Mouse (Mus musculus) MEL (cell line): ENCODE data around the gene Pcgf6. TPM values are rescaled to one million over a fixed set of nuclear protein-coding genes. Genes with fewer than 3 reads are reported as not detected.

Experiments
- DNase-seq: peaks from one replicate; pipeline ENCODE4 v3.0.0; 2011; ENCODE audit warnings: low read depth, low spot score
- H3K27ac ChIP-seq: 2 replicates; pipeline ENCODE4 v1.5.1; 2012; ENCODE audit warnings: low read depth, mild to moderate bottlenecking, control low read depth, low read length, moderate library complexity; ENCODE audit not compliant: control insufficient read depth
- H3K27me3 ChIP-seq, 2 experiments: fragments of 150-350 bp in 1 of 2; sonication (generic) in 1 of 2; 2 replicates each; pipeline ENCODE4 v1.6.1; 2012; ENCODE audit warnings: low read length in 2 of 2, mild to moderate bottlenecking in 2 of 2, improper control_type of control experiment in 1 of 2, moderate library complexity in 1 of 2; ENCODE audit not compliant: insufficient read depth in 2 of 2, control insufficient read depth in 1 of 2
- H3K36me3 ChIP-seq, 2 experiments: 2 replicates each; pipeline ENCODE4 v1.6.1; 2012 to 2014; ENCODE audit warnings: low read length in 2 of 2, improper control_type of control experiment in 1 of 2, inconsistent platforms in 1 of 2, mild to moderate bottlenecking in 1 of 2; ENCODE audit not compliant: insufficient read depth in 2 of 2, control insufficient read depth in 1 of 2
- H3K4me1 ChIP-seq, 2 experiments: fragments of 150-350 bp in 1 of 2; sonication (generic) in 1 of 2; 2 replicates each; pipeline ENCODE4 v1.6.1; 2012; ENCODE audit warnings: low read length in 2 of 2, improper control_type of control experiment in 1 of 2, mild to moderate bottlenecking in 1 of 2; ENCODE audit not compliant: insufficient read depth in 2 of 2, control insufficient read depth in 1 of 2
- H3K4me3 ChIP-seq, 2 experiments: fragments of 150-350 bp in 1 of 2; sonication (generic) in 1 of 2; 2 replicates each; pipeline ENCODE4 v1.5.1; 2012; ENCODE audit warnings: low read depth in 2 of 2, low read length in 2 of 2, mild to moderate bottlenecking in 2 of 2, moderate library complexity in 2 of 2, control low read depth in 1 of 2, improper control_type of control experiment in 1 of 2; ENCODE audit not compliant: control insufficient read depth in 1 of 2, insufficient read depth in 1 of 2
- H3K79me2 ChIP-seq: 2 replicates; pipeline ENCODE4 v1.6.1; 2012; ENCODE audit warnings: mild to moderate bottlenecking, low read length, moderate library complexity; ENCODE audit not compliant: control insufficient read depth, poor library complexity, insufficient read depth
- H3K9ac ChIP-seq: 2 replicates; pipeline ENCODE4 v1.6.1; 2012; ENCODE audit warnings: low read depth, mild to moderate bottlenecking, control low read depth, low read length, moderate library complexity; ENCODE audit not compliant: control insufficient read depth, poor library complexity, severe bottlenecking
- H3K9me3 ChIP-seq: fragments of 150-350 bp; sonication (generic); replicated peaks from 2 replicates; pipeline ENCODE4 v1.6.1; 2012; ENCODE audit warnings: mild to moderate bottlenecking, low read length, improper control_type of control experiment, moderate library complexity; ENCODE audit not compliant: insufficient read depth
- BHLHE40 ChIP-seq: IDR thresholded peaks from 2 replicates; pipeline ENCODE4 v1.6.1; 2012; ENCODE audit warnings: low read depth, mild to moderate bottlenecking, inconsistent platforms, low read length, improper control_type of control experiment, borderline replicate concordance
- CHD1 ChIP-seq: IDR thresholded peaks from 2 replicates; pipeline ENCODE4 v1.6.1; 2012; ENCODE audit warnings: low read depth, mild to moderate bottlenecking, inconsistent platforms, low read length, improper control_type of control experiment
- CHD2 ChIP-seq: IDR thresholded peaks from 2 replicates; pipeline ENCODE4 v1.6.1; 2011; ENCODE audit warnings: low read length, improper control_type of control experiment
- CTCF ChIP-seq, 3 experiments: IDR thresholded peaks in 2 of 3; conservative IDR thresholded peaks in 1 of 3; 2 replicates each; pipeline ENCODE4 v1.5.1; 2011 to 2012; ENCODE audit warnings: low read length in 3 of 3, low read depth in 2 of 3, mild to moderate bottlenecking in 2 of 3, improper control_type of control experiment in 1 of 3, inconsistent platforms in 1 of 3, mixed read lengths in 1 of 3, moderate library complexity in 1 of 3; ENCODE audit not compliant: control insufficient read depth in 1 of 3, insufficient read depth in 1 of 3, poor library complexity in 1 of 3, severe bottlenecking in 1 of 3
- ELF1 ChIP-seq: IDR thresholded peaks from 2 replicates; pipeline ENCODE4 v1.6.1; 2014; ENCODE audit warnings: low read depth, mild to moderate bottlenecking, inconsistent platforms, low read length, improper control_type of control experiment, moderate library complexity
- EP300 ChIP-seq, 2 experiments: IDR thresholded peaks; 2 replicates each; pipeline ENCODE4 v1.6.1; 2011; ENCODE audit warnings: improper control_type of control experiment in 2 of 2, low read length in 2 of 2, low read depth in 1 of 2, mild to moderate bottlenecking in 1 of 2
- GABPA ChIP-seq: IDR thresholded peaks from 2 replicates; pipeline ENCODE4 v1.6.1; 2012; ENCODE audit warnings: low read depth, mild to moderate bottlenecking, inconsistent platforms, low read length, improper control_type of control experiment, moderate library complexity
- JUND ChIP-seq: IDR thresholded peaks from 2 replicates; pipeline ENCODE4 v1.6.1; 2011; ENCODE audit warnings: low read depth, mild to moderate bottlenecking, improper control_type of control experiment, low read length
- KAT2A ChIP-seq: conservative IDR thresholded peaks from 2 replicates; pipeline ENCODE4 v1.6.1; 2012; ENCODE audit warnings: low read depth, low read length, improper control_type of control experiment, inconsistent platforms
- MAX ChIP-seq: IDR thresholded peaks from 2 replicates; pipeline ENCODE4 v1.6.1; 2011; ENCODE audit warnings: low read length, improper control_type of control experiment
- MYC ChIP-seq: IDR thresholded peaks from 2 replicates; pipeline ENCODE4 v1.6.1; 2011; ENCODE audit warnings: low read depth, mild to moderate bottlenecking, low read length, improper control_type of control experiment, moderate library complexity
- NELFE ChIP-seq: IDR thresholded peaks from 2 replicates; pipeline ENCODE4 v1.6.1; 2011; ENCODE audit warnings: low read depth, low read length, improper control_type of control experiment
- NRF1 ChIP-seq: IDR thresholded peaks from 2 replicates; pipeline ENCODE4 v1.6.1; 2014; ENCODE audit warnings: low read depth, mild to moderate bottlenecking, inconsistent platforms, low read length, improper control_type of control experiment, moderate library complexity; ENCODE audit not compliant: poor library complexity, insufficient read depth, severe bottlenecking
- POLR2AphosphoS2 ChIP-seq: IDR thresholded peaks from 2 replicates; pipeline ENCODE4 v1.6.1; 2011; ENCODE audit warnings: low read length, improper control_type of control experiment
- RCOR1 ChIP-seq: IDR thresholded peaks from 2 replicates; pipeline ENCODE4 v1.6.1; 2012; ENCODE audit warnings: low read depth, mild to moderate bottlenecking, inconsistent platforms, low read length, improper control_type of control experiment
- SMC3 ChIP-seq: IDR thresholded peaks from 2 replicates; pipeline ENCODE4 v1.6.1; 2011; ENCODE audit warnings: low read depth, low read length, improper control_type of control experiment
- TCF12 ChIP-seq: IDR thresholded peaks from 2 replicates; pipeline ENCODE4 v1.6.1; 2014; ENCODE audit warnings: low read depth, mild to moderate bottlenecking, inconsistent platforms, low read length, improper control_type of control experiment, moderate library complexity
- ZC3H11A ChIP-seq: IDR thresholded peaks from 2 replicates; pipeline ENCODE4 v1.6.1; 2012; ENCODE audit warnings: low read depth, mild to moderate bottlenecking, inconsistent platforms, low read length, improper control_type of control experiment
- ZNF384 ChIP-seq: IDR thresholded peaks from 2 replicates; pipeline ENCODE4 v1.6.1; 2012; ENCODE audit warnings: low read depth, mild to moderate bottlenecking, inconsistent platforms, low read length, improper control_type of control experiment
- polyA plus RNA-seq, 2 experiments: library from polyadenylated mRNA; stranded (reverse) in 1 of 2; unstranded in 1 of 2; fragments of >175 nt in 1 of 2; fragments of >200 nt in 1 of 2; gene quantifications; 2 replicates each; pipeline versions ENCODE4 v1.2.1 to v1.2.4; 2012; ENCODE audit warnings: low replicate concordance in 2 of 2, low read depth in 1 of 2; ENCODE audit not compliant: insufficient read length in 2 of 2, insufficient read depth in 1 of 2, missing spikeins in 1 of 2
- total RNA-seq: library from RNA; depleted of rRNA; stranded (reverse); fragments of 300-350 nt; gene quantifications from 2 replicates; pipeline ENCODE4 v1.2.3, GENCODE M21; 2012

Pcgf6 gene
- total and polyA plus RNA-seq, 3 experiments = 29.0 to 47.5 TPM; not detected in 1

GRCm38 (mm10) chr19:47014447-47015381, 36.0 kb downstream of the Pcgf6 start, which contains the start of the genes Ina and Nt5c2:
Gene Ina, plus strand, starts transcription at chr19:47014698.
Gene Nt5c2, minus strand, starts transcription at chr19:47015153.
- Histone ChIP-seq H3K9me3 (no peaks in the 10 kb centered on the region), H3K9ac (no peak within 1 kb of the TSS), H3K27me3 (peaks cover 3 to 8% of the 10 kb centered on the region in 2 experiments), H3K36me3 (no peaks in the 10 kb centered on the region), H3K4me1 (no peaks in the 10 kb centered on the region), H3K79me2 (no peaks in the 10 kb centered on the region), H3K27ac (no peak within 1 kb of the TSS), H3K4me3 (no peak within 1 kb of the TSS)
- no peak for DNase-seq
- TF ChIP-seq ZNF384 = no peak
- no peak for TF ChIP-seq CHD2
- no peak for TF ChIP-seq NRF1
- no peak for TF ChIP-seq RCOR1
- TF ChIP-seq NELFE = no peak
- no peak for TF ChIP-seq TCF12
- no peak for TF ChIP-seq EP300 (IDR thresholded peaks at IDR 0.05; ENCODE audit: low read depth in 1 of 2, low read length in 2 of 2)
- TF ChIP-seq CTCF (IDR thresholded peaks at IDR 0.05 in 2 of 3, conservative IDR thresholded peaks at IDR 0.05 in 1 of 3; ENCODE audit: control insufficient read depth in 1 of 3, insufficient read depth in 1 of 3, low read depth in 2 of 3, low read length in 3 of 3, poor library complexity in 1 of 3, severe bottlenecking in 1 of 3) = no peak
- no peak for TF ChIP-seq POLR2AphosphoS2
- no peak for TF ChIP-seq KAT2A
- TF ChIP-seq ZC3H11A = no peak
- TF ChIP-seq JUND = no peak
- no peak for TF ChIP-seq SMC3

- H3K27me3 ChIP-seq = peaks cover 3 to 5% of the 10 kb centered on the region in 2 experiments
These were observed 36.6 kb downstream of the Pcgf6 start for GRCm38 (mm10) chr19:47014159-47014446.

More at GRCm38 (mm10) chr19:47014159-47014446, 36.6 kb downstream of the Pcgf6 start:
- H3K9me3 ChIP-seq = no peaks in the 10 kb centered on the region
- H3K36me3 ChIP-seq = no peaks in the 10 kb centered on the region
- no peak for DNase-seq
- no peaks in the 10 kb centered on the region for H3K4me1 ChIP-seq
- no peak overlapping the region for H3K9ac ChIP-seq
- H3K4me3 ChIP-seq = no peak overlapping the region
- TF ChIP-seq GABPA (no peak), MYC (no peak), CTCF (IDR thresholded peaks at IDR 0.05 in 2 of 3, conservative IDR thresholded peaks at IDR 0.05 in 1 of 3; ENCODE audit: control insufficient read depth in 1 of 3, insufficient read depth in 1 of 3, low read depth in 2 of 3, low read length in 3 of 3, poor library complexity in 1 of 3, severe bottlenecking in 1 of 3) (no peak), MAX (no peak), BHLHE40 (no peak), ELF1 (no peak), CHD1 (no peak), CHD2 (no peak)
- H3K27ac ChIP-seq = no peak overlapping the region
- H3K79me2 ChIP-seq = no peaks in the 10 kb centered on the region
